Mouse (Mus musculus): ENCODE measurements around the gene Inpp4b.

GRCm38 (mm10) chr8:81767411-81768312 is 425.3 kb downstream of the Inpp4b start:
- TF ChIP-seq POLR2A (IDR thresholded peaks at IDR 0.05; ENCODE audit: borderline replicate concordance, extremely low read depth, insufficient read depth, insufficient read length, poor library complexity, severe bottlenecking): no peak
- no peak for TF ChIP-seq CTCF (IDR thresholded peaks at IDR 0.05; ENCODE audit: borderline replicate concordance, extremely low read depth, insufficient read depth, insufficient read length)
